Mouse (Mus musculus) erythroid progenitor cell, adult 5-6 weeks (primary cell): Measurements from ENCODE around the gene Baiap2. TPM values are rescaled to one million over a fixed set of nuclear protein-coding genes. Genes with fewer than 3 reads are reported as not detected.

Experiments used
- ATAC-seq: replicated peaks from 2 replicates; pipeline ENCODE4 v1.8.0; 2016; ENCODE audit warnings: moderate number of reproducible peaks, mild to moderate bottlenecking, moderate TSS enrichment, inconsistent platforms; ENCODE audit not compliant: poor library complexity, low FRiP score, severe bottlenecking
- total RNA-seq, 2 experiments: library from RNA; stranded (forward) in 1 of 2; stranded (reverse) in 1 of 2; fragments of 150-400 nt in 1 of 2; fragments of 186-747, 209-891 nt in 1 of 2; gene quantifications; 2 replicates each; pipeline versions ENCODE4 v1.2.3 to v1.2.4; 2015 to 2017; ENCODE audit warnings: low replicate concordance in 2 of 2

Baiap2 gene
- total RNA-seq, 2 experiments from 2014 or later = 1.3 to 3.2 TPM

DNA sequence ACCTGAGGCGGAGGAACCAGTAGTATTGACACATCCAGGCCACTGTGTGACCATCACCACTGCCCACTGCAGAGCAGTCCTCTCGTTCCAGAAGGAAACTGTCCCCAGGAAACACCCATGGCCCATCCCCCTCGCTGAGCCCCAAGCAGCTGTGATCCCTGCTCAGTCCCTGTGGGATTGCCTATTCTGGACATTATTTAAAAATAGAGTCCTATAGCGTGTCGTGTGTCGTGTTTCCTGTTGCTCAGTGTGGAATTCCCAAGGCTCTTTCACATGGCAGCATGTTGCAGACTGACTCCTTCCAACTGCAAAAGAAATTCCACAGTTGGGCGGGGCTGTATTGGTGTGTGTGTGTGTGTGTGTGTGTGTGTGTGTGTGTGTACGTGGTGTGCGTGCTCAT lies 109.7 kb downstream of the Baiap2 start:
- ATAC-seq = no peak

DNA sequence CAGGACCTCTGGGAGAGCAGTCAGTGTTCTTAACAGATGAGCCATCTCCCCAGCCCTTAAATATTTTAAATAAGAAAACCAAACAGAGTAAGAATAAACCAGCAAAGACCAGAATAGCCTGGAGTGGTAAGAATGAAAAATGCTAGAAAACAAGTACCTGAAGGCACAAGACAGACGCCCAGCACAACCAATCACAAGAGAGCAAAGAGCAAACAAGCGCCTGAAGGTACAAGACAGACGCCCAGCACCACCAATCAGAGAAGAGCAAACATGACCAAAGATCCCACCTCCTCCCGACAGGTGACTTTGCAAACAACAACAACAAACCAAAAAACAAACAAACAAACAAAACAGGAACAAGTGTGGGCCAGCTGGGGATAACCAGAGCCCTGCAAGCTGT lies 111.3 kb downstream of the Baiap2 start:
- no peak for ATAC-seq

DNA sequence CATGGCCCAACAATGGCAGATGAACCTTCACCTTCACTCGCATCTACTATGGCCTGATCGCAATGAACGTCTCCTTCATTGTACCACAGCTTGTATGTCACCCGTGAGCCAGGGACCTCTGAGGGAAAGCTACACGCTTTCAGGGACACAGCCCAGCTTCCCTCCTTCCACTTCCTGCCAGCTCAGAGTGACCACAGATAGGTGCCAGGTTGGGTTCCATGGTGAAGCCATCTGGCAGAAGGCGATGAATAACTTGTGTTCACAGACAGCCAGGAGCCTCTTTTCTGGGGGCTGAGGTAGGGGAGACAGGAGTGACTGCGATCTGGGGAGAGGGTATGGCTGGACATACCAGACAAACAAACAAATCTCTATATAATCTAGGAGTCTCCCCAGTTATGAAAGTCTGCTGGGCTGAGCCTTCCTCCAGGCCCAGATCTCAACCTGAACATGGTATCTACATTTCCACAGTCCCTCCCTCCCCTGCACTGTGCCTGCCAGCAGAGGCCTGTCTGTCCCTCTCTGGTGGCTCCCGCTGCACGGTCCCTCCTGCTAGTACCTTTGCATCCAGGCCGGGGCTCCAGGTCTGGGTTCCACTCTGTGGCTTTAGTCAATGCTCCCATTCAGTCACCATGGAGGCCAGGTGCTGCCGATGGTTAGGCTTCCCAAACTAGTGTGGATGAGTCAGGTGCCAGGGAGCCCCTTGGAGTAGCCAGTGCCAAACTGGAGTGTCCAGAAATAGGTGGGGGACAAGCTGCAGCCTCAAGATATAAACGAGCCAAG lies 113.6 kb downstream of the Baiap2 start:
- ATAC-seq = no peak

Other genes starting within 250 kb of the Baiap2 start
- gene Chmp6, start 29.3 kb upstream of the Baiap2 start, total RNA-seq (2015; ENCODE audit: low replicate concordance) = 1.3 and 14.4 TPM in 2 replicates
- gene Chmp6, start 29.3 kb upstream of the Baiap2 start, total RNA-seq (2017; ENCODE audit: low replicate concordance) = 10.3 and 10.4 TPM in 2 replicates
- gene Aatk, start 104.4 kb downstream of the Baiap2 start, total RNA-seq (2015; ENCODE audit: low replicate concordance) = 0.84 and 1.4 TPM in 2 replicates
- 0.26 and 0.53 TPM in 2 replicates for gene Aatk, start 104.4 kb downstream of the Baiap2 start, total RNA-seq (2017; ENCODE audit: low replicate concordance)
- 3.2 TPM in 1 of 2 replicates, not detected in the other for gene Cep131, start 144.1 kb downstream of the Baiap2 start, total RNA-seq (2015; ENCODE audit: low replicate concordance)
- 0.51 and 2.3 TPM in 2 replicates for gene Cep131, start 144.1 kb downstream of the Baiap2 start, total RNA-seq (2017; ENCODE audit: low replicate concordance)
- 4.3 and 27.2 TPM in 2 replicates for gene Tepsin, start 156.0 kb downstream of the Baiap2 start, total RNA-seq (2015; ENCODE audit: low replicate concordance)
- gene Tepsin, start 156.0 kb downstream of the Baiap2 start, total RNA-seq (2017; ENCODE audit: low replicate concordance) = 11.0 and 25.7 TPM in 2 replicates
- gene Ndufaf8, start 156.2 kb downstream of the Baiap2 start, total RNA-seq (2015; ENCODE audit: low replicate concordance) = 12.6 TPM in 1 of 2 replicates, not detected in the other
- 3.1 TPM in 1 of 2 replicates, not detected in the other for gene Ndufaf8, start 156.2 kb downstream of the Baiap2 start, total RNA-seq (2017; ENCODE audit: low replicate concordance)
- 14.8 and 17.2 TPM in 2 replicates for gene Slc38a10, start 208.6 kb downstream of the Baiap2 start, total RNA-seq (2015; ENCODE audit: low replicate concordance)
- 17.1 and 46.0 TPM in 2 replicates for gene Slc38a10, start 208.6 kb downstream of the Baiap2 start, total RNA-seq (2017; ENCODE audit: low replicate concordance)